Mouse (Mus musculus): ENCODE data around the gene Rpl3.
A peak's percentile ranks its signal among the peaks of the same experiment; 100 is the strongest.

Gene Rpl3

DNA sequence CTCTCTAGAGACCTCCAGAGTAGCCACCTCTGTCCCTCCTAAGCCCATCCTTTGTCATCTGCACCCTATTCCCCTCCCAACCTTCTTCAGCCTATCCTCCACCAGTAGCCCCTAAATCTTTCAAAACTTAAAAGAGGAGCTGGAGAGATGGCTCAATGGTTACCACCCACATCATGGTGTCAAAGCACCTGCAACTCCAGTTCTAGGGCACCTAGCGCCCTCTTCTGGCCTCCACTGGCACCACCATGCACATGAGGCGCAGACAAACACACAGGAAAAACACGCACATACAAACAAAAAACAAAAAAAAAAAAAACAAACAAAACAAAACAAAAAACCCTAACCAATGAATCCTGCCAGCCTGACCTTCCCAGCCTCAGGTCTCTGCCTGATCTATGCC lies 25.1 kb downstream of the Rpl3 start:
- DNase-seq (ENCODE audit: low read depth), result no peak

DNA sequence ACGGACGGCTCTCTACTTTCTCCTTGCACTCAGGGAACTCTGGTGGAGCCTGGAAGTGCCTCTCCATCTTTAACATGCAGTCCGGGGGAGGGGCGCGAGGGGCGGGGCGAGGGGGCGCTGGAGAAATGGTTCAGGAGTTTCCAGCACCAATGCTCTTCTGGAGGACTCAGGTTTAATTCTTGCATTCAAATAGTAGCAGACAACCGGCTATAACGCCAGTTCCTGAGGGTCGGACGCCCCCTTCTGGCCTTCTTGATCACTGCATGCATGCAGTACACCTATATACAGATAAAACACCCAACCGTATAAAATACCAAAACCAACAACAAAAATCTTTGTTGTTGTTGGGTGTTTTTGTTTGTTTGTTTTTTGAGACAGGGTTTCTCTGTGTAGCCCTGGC lies 26.3 kb downstream of the Rpl3 start:
- DNase-seq (ENCODE audit: low read depth), result no peak

- no peak for DNase-seq (ENCODE audit: low read depth)
Measured at GRCm38 (mm10) chr15:80064965-80065364, 26.7 kb downstream of the Rpl3 start.

DNA sequence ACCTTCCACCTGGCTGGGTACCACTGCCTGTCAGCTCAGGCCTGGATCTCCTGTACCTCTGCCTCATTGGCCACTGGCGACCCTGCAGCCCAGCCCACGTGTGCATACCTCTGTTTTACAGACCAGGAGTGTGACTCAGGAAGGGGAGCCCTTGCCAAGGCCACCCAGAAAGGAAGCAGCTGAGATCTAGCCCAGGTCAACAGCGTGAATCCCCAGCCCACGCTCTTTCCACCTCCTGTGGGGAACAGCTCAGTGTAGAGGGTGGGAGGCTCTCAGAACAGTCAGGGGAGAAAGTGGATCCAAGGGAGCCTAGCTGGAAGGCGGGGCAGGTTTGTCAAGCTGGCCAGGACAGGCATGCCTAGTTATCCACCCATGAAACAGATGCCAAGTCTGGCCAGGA lies 28.8 kb downstream of the Rpl3 start:
- DNase-seq (ENCODE audit: low read depth), result no peak

DNA sequence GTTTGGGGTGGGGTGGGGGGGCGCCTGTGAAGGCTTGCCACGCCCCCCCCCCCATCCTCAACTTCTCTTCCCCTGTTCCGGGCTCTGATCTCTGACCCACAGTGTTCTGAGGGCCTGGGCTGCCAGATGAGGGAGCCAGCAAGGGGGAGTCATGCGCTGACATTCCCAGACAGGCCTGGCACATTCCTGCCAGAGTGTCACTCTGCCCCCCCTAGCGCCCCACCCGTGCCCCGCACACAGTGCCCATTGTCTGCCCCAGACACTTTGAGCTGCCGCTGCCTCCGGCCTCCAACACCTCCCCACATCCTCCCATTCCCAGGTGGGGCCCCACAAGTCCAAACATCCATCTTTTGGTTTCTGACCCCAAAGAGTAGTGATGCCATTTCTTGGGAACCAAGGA lies 29.3 kb downstream of the Rpl3 start:
- no peak for DNase-seq (ENCODE audit: low read depth)

DNA sequence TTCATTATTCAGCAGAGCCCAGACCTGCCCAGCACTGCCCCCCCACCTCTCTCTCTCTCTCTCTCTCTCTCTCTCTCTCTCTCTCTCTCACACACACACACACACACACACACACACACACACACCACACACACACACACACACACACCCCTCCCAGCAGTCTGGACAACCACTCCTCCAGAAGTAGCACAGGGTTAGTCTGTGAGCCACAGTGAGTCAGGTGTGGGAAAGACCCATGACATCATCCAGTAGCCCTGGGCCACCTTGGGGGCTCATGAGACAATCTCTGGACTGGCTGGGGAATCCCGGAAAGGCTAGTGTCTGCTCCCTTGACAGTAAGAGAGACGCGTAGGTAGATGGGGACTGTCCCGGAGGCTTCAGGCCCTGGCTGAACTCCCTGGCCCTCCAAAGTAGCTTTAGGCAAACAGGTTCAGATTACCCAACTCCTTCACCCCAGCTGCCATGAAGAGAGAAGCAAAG lies 30.6 kb downstream of the Rpl3 start:
- DNase-seq (ENCODE audit: low read depth), result no peak

DNA sequence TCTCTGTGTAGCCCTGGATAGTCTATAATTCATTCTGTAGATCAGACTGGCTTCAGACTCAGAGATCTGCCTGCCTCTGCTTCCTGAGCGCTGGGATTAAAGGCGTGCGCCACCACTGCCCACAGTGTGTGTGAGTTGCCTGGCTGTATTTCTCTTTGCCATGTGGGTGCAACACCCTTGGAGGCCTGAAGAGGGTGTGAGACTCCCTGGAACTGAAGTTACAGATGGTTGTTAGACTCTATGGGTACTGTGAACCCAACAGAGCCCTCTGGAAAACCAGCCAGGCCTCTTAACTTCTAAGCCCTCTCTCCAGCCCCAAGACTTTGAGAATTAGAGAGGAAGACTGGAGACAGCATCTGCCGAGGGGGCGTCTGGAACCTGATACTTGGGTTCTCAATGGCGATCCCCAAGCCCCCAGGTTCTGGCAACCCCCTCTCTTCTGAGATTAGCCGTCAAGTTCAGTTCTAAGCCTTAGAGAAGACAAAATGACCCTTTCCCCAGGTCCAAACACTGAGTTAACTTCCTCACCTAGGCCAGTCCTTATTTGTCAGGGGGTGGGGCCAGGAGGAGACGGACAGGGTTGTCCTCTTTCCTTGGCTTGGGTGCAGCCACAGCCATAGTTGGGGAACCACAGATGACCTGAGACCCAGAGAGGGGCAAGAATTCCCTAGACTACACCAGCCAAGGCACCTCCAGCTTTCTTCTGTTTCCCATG lies 31.2 kb downstream of the Rpl3 start:
- no peak for DNase-seq (ENCODE audit: low read depth)

GRCm38 (mm10) chr15:80059606-80060005 lies 32.1 kb downstream of the Rpl3 start:
- DNase-seq (ENCODE audit: low read depth), result no peak

GRCm38 (mm10) chr15:80058151-80058550 lies 33.5 kb downstream of the Rpl3 start:
- DNase-seq (ENCODE audit: low read depth), result no peak

DNA sequence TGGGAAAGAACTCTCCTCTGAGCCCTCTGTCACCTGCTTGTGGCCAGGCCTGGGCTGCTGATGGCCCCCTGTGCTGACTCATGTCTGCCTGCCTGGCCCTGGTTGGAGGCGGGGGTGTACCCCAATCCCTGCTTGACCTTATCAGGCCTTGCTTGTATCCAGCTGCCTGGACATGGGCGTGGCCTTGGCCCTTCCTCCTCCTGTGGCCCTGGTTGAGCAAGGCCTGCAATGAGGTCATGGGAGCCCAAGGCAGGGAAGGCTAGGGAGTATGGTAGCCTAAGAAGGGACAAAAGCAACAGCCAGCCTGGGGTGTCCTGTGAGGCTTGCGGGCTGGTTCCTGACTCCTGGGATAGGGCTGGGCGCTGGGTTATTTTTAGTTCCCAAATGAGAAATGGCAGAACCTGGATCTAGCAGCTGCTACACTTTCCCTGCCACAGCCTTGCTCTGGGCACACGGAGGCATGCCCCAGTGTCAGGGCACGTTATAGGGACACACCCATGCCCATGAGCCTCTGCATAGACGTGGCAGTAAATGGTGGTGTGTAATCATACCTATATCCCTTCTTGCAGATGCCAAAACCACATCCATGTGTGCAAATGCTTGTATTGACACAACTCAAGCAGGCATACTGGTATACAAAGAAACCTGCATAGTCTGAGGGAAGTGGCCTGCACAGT lies 37.5 kb downstream of the Rpl3 start:
- peak; percentile 60 for DNase-seq (ENCODE audit: low read depth)

DNA sequence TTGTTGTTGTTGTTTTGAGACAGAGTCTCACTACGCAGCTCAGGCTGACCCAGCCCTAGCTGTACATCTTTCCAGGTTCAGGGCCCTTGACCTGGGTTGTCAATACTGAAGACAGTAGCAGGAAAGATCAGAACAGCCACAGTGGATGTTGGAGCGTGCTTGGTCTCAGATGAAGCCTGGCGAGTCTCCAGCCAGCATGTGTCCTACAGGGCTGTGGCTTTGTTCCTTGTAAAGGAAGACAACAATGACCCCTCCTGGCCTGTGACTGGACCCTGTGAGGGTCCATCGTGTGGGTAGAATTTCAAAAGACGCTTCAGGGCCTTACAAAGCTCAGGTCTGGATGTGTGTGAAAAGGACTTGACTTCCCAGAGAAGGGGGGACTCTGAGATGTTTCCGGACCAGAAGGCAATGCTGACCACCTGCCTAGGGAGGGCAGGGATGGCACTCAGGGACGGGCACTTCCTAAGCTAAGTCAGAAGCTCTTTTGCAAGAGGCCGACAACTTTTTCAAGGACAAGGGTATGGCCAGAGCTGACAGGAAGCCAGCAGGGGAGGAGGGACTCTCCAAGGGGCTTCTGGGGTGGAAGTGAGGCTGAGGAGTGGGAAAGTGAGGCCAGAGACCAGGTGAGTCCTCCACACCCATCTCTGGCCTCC lies 38.2 kb downstream of the Rpl3 start:
- no peak for DNase-seq (ENCODE audit: low read depth)

DNA sequence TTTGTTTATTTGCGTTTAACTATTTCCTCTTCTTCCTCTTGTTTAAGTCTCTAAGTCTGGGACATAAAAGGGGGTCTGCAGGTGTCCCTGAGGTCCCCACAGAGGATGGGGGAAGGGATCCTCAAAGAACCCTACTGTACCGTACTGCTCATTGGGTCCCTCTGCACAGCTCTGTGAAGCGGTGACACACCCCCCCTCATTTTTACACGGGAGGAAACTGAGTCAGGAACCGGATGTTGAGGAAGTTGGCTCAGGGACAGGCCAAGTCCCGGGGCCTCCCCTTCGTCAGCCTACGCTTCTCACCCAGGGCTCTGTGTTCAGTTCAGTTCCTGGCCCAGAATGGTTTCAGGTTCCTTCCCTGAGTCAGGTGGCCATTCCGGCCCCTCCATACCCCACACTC lies 39.9 kb downstream of the Rpl3 start:
- no peak for DNase-seq (ENCODE audit: low read depth)

DNA sequence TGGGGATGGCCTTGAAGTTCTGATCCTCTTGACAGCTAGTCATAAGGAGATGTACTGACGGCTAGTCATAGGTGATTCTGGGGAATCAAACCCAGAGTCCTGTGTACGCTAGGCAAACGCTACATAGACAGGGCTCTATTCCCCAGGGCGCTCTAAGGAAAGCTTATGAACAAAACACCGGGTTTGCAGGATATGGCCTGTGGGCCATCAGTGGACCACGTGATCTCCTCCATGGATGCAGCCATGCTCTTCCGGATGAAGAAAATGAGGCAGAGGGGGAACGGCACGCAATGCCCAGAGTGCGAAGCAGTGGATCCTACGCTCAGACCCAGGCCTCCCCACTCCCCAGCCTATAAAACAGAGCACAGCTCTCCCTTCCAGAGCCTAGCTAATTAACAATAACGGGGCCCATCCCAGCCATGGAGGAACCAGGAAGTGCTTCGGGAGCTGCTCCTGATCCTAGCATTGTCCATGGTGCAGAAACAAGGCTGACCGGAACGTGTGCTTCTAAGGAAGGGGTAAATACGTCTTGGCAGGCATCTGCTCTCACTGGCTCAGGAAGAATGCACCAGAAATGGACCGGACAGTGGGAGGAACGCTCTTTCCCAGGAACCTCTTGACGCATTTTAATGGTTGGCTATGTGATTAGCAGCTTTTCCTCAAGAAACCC lies 40.4 kb downstream of the Rpl3 start:
- DNase-seq (ENCODE audit: low read depth), result no peak

GRCm38 (mm10) chr15:80050093-80050492 lies 41.6 kb downstream of the Rpl3 start:
- no peak for DNase-seq (ENCODE audit: low read depth)

GRCm38 (mm10) chr15:80047973-80048372 lies 43.7 kb downstream of the Rpl3 start:
- no peak for DNase-seq (ENCODE audit: low read depth)

- no peak for DNase-seq (ENCODE audit: low read depth)
Measured at GRCm38 (mm10) chr15:80047242-80047641, 44.4 kb downstream of the Rpl3 start.

DNA sequence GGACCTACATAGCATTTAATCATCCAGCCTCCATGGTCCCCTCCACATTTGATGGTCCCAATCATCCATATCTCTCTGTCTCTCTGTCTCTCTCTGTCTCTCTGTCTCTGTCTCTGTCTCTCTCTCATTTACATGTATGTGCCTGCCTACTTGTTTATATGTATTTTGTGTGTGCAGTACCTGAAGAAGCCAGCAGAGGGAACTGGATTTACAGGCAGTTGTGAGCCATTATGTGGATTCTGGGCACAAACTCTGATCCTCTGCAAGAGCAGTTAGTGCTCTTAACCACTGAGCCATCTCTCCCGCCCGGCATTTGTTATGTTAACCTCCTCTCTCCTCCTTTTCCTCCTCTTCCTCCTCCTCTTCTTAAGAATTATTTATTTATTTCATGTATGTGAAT lies 45.9 kb downstream of the Rpl3 start:
- DNase-seq (ENCODE audit: low read depth), result no peak

DNA sequence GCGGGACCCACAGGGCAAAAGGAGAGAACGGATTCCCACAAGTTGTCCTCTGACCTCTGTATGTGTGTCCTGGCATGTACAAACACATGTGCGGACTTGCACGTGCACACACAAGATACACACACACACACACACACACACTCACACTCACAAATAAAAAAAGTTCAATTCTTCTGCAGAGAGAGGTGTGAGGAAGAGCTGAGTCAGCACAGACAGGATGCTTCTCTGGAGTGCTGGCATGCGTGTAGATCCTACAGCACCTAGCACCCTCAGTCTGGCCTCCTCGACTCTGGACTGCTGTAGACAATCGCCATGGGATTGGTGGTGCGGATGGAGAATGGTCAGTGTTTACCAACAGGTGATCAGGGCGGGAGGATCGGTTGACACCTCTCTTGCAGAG lies 47.4 kb downstream of the Rpl3 start:
- DNase-seq (ENCODE audit: low read depth), result no peak

GRCm38 (mm10) chr15:80042152-80042551 lies 49.5 kb downstream of the Rpl3 start:
- DNase-seq (ENCODE audit: low read depth), result no peak

DNA sequence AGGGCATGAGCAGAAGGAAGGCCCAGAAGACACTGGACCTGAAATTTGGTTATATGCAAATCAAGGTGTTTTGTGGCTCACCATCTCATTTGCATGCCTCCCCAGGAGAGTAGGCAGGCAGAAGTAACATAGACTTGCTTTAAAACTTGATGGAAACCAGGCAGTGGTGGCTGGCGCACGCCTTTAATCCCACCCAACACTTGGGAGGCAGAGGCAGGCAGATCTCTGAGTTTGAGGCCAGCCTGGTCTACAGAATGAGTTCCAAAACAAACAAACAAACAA lies 53.6 kb downstream of the Rpl3 start:
- DNase-seq (ENCODE audit: low read depth), result no peak

- no peak for DNase-seq (ENCODE audit: low read depth)
Measured at GRCm38 (mm10) chr15:80037255-80038109, 54.2 kb downstream of the Rpl3 start.

DNA sequence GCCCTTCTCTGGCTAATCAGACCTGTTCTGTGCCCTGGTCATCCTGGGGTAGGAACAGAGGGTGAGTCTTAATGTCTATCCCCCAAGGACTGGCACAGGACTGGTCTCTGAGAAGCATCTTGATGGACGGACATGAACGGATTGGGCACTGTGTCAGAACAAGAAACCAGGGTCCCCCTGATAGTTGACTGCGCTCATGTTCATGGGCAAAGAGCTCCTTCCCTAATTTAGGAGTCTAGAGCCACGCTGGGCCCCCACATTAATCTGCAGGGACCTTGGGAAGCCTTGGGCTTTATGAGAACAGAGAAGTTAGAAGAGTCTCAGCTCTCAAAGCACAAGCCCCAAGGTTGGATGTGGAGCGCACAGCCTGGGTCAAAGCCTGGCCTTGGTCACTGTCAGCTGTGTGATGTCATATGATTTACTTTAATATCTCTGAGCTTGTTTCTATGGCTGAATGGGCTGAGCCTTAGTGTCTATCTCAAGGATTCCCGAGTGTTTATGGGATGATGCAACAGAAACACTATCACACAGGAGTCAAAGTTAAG lies 56.3 kb downstream of the Rpl3 start:
- no peak for DNase-seq (ENCODE audit: low read depth)

Data from fibroblast of lung, adult 2 months (primary cell).